Mouse (Mus musculus) frontal cortex, adult (tissue): ENCODE results near the gene Slc6a15.

Experiments used
- ATAC-seq: cut with Nextera tagmentation; 2 replicates; pipeline ENCODE4 v1.9.2; 2017; ENCODE audit warnings: mild to moderate bottlenecking, moderate library complexity, mixed read lengths; ENCODE audit not compliant: low TSS enrichment

Gene Slc6a15

DNA sequence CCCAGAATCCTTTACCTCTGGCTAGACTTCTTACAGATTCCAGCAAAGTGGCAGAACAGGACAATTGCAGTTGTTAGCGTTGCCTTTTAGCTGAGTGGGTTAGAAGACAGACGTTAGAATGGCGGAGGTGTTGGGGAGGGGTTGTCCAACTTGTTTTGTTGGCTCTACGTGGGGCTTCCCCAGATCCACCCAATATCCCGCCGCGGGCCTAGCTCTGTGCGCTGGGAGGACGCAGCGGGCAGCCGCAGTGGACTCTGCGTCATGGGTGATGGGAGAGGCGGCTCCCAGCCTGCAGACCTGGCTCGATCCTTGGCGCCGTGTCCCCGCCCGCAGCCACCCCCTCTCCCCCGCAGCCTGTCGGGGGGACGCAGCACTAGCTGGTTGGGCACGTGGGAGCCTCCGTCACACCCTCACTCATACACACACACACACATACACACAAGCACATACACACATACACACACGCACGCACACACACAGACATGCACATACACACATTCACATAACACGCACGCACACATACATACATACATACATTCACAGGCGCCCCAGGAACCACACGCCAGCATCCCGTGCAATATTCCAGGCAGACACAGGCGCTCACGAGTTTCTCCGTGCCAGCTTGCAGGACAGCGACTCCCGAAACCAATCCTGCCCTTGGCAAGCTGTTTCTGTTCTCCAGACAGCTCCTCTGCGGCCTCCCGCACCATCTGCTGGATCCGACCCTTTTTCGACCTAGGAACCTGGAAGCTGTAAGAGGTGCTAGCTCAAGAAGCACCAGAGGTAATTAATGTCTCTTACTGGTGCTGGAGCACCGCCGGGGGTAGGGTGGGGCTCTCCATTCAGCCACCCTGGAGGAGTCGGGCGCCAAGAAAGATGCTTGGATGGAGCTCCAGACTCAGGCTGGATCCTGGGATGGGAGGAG, at the start of gene Slc6a15:
Slc6a15 (plus strand) TSS at position 413 of the 925 bp plus-strand sequence.
- ATAC-seq = peak; percentile 74

DNA sequence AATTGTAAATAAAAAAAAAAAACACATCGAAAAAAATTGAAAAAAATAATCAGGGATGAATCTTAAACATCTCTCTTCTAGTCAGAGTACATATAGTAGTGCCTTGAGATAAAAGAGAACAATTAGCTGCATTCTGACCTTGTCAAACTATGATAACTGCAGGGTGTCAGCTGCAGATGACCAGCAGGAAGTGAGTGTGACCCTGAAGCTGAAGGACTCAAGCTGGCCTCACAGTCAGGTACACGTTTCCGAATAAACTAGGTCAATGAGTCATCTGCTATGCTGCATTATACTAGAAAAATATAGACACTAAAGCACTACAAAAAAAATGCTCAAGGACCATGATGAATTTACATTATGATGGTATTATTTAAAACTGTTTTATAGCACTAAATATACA, 45.6 kb upstream of the Slc6a15 start:
- no peak for ATAC-seq

DNA sequence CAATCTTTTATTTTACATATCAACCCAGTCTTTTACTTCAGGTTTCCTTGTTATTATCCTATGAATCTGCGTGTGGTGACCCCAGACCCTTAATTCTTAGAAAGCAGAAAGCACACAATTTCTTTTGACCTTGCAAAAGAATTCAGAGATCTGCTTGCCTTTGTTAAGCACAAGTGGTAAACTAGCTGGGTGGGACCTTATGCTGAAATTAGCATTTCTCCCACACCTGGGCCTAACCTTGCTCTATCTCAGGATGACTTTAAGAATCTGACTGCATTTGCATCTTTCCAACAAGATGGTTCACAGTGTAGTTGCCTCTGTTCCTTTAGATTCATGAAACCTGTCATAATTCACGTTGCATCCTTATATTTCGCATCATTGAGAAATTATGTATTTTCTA, 44.2 kb upstream of the Slc6a15 start:
- no peak for ATAC-seq

DNA sequence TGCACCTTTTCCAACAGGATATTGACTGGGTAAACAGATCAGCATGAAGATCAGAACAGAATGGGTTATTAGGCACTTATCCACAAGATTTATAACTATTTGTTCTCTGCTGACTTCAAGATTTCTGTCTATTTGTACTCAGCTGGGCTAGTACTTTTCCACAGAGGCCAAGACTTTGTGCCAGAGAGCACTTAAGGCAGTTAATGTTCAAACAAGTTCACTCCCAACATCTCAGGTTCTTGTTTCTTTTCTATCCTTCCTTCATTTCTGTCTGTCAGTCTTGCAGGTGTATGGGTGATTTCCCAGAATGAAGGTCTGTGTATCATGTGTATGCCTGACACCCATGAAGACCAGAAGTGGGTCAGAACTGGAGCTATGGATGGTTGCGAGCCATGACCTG, 33.3 kb upstream of the Slc6a15 start:
- ATAC-seq = no peak

DNA sequence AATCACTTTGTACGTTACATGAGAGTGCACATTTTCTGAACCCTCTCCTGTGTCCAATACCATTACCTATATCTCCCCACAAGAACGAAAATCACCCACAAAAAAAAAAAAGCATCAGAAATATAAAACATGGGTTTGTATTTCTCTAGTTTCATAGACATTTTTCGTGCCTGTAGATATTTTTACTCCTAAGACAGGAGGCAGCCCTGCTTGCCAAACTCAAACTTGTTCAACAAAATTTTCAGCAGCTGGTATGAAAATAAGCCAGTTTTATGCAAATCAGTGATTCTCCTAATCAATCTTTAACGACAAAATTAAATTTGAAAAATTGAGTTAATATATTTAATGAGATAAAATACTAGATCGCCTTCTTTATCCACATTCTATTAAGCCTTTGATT, 27.7 kb upstream of the Slc6a15 start:
- ATAC-seq = peak; percentile 57; the same call in 1 of the 2 replicates

DNA sequence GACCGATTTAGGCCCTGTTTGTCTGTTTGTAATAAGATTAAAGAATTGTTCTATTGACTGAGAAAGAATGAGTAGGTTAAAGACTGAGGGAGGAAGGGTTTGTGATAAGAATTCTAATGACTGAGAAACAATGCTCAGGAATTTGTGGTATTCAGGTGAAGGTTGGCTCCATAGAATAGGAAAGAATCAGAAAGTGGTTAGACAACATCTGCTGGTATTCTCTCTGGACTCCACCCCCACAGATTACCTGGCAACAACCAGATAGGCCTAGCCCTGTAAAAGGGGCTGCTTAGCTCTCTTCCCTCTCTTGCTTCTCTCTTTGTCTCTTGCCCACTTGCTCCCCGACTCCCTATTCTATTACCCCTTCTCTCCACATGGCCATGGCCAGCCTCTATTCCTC, 20.8 kb upstream of the Slc6a15 start:
- ATAC-seq = no peak

DNA sequence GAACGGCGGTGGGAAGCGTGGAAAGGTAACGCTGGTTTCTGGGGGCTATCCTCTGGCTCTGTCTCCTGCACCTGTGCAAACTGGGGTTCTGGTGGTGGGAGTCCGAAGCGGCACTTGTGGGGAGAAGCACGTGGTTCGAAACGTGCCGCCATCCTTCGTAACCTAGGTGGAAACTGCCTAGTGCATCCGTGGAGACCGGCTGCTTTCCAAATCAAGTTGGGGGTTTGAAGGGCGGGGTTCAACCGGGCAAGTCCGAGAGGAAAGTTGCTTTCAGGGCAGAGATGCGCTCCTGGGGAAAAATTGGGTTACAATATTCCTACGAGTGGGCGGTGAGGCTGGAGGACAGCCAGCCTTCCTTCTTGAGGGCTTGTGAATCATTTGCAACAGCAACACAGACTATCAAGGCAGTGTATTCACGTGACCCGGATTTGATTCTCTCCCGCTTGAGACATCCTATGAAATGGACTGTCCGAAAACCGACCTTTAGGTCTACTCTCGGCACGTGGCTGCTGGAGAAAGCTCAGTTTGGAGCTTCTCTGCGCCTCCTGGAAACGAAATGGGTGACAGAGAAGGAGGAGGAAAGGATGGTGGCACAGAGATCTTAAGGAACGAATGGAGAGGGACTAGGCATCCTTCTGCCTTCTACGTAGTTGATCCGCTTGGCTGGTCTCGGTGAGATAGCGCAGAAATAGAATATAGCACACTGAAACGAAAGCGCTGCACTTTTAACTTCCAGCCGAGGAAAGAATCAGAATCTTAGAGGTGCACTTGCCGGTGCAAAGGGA, 905 bp downstream of the Slc6a15 start:
- peak; percentile 64 for ATAC-seq

DNA sequence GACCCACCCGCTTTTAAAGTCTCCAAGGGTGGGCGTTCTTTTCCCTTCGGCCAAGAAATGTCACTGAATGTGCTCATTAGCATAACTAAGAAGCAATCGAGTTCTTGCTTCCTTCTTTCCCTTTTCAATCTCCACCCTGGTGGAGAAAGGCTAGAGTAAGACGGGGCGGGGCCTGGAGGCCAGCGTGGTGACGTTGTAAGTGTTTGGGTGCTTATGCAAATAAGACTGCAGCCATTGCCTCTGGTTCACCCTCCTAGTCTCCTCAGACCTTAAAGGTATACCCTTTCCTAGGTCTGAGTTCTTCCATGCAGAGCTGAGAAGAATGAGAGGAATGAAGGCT, 1.5 kb downstream of the Slc6a15 start:
- ATAC-seq = peak; percentile 88

DNA sequence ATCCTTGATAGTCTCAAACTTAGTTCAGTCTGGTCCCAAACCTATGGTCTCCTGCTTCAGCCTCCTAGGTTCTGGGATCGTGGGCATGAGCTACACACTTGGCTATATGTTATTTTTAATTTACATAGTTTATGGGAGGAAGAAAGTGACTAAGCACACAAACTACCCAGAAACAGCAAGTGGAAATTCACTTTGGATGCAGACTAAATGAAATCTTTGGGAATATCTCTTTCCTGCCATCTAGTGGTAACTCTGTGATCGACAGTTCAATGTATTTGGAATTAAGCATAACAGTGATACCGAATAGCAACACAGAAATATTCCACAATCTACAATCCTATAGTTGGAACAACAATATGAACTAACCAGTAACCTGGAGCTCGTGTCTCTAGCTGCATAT, 34.6 kb downstream of the Slc6a15 start:
- ATAC-seq = peak; percentile 93

DNA sequence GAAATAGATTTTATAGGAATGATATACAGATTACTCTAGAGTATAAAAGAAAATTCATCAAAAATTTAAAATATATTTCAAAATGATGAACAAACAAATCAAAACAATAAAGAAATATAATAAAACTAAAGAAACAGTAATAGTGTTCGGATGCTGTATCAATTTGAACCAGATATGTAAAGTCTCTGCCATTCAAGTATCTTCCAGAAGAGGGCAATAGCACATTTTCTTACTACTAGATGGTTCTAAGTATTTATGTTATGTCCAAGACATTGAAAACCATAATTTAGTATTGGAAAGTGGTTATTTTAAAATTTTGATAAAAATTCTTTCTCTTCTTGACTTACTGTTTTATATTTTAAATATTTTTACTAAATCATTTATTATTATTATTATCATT, 60.1 kb downstream of the Slc6a15 start:
- ATAC-seq = peak; percentile 70

DNA sequence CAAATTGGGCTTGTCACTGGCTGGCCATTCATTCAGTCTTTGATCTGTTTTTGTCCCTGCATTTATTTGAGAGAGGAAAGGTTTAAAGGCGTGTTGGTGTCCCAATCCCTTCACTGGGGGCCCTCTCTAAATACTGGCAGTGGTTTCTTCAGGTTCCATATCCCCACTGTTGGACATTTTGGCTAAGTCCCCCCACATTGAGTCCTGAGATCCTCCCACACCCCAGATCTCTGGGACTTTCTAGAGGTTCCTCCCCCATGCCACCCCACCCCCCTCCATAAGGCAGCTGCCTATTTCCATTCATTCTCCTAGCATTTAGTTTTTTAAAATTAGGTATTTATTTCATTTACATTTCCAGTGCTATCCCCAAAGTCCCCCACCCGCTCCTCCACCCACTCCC, 75.0 kb downstream of the Slc6a15 start:
- no peak for ATAC-seq

DNA sequence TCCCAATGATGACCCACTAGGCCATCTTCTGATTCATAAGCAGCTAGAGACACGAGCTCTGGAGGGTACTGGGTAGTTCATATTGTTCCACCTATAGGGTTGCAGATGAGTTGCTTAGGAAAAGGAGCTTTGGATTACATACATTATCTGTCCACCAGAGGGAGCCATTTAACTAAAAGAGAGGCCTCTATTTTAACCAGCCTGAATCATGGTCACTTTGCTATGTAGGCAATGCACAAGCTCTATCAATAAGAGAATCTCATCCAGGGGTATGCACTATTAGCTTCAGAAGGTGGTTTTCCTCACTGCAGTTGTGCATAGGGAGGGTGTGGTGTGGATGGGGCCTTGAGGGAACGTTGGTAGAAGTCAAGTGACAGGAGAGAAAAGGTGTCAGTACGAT, 75.5 kb downstream of the Slc6a15 start:
- peak; percentile 99 for ATAC-seq

DNA sequence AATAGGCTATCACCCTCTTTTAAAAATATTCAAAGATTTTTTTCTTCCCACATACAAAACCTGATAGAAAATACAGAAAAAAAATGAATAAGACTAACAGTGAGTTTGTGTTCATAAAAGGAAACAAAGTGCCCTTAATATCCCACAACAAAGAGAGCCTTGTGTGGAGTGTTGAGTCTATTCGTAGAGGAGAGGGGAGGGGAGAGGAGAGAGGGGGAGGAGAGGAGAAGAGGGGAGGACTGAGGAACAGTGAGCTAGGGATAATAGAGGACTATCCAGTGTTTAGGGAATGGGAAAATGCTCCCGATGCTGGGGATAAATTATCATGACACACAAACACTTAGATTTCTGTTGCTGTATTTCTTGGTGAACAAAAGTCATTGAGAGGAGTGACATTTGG, 80.8 kb downstream of the Slc6a15 start:
- ATAC-seq = peak; percentile 76; the same call in 1 of the 2 replicates

DNA sequence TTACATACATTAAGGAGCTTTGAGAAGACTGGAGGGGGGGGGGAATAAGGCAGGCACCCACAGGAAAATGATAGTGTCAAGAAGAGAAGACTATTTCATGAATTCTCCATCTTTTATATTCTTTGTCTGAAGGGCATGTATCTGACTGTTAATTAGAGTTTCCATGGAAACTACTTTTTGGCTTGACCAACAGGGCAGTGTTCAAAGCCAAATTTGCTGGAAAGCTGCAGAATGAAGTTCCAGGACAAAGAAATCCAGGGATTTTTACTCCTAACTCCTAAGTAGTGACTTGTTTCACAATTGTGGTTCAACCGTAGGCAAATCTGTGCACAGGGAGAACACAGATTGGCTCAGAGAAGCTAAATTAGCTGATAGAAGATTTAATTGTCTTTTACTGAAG, 90.3 kb downstream of the Slc6a15 start:
- no peak for ATAC-seq
